Mouse (Mus musculus): Measurements from ENCODE around the gene Dusp27.

DNA sequence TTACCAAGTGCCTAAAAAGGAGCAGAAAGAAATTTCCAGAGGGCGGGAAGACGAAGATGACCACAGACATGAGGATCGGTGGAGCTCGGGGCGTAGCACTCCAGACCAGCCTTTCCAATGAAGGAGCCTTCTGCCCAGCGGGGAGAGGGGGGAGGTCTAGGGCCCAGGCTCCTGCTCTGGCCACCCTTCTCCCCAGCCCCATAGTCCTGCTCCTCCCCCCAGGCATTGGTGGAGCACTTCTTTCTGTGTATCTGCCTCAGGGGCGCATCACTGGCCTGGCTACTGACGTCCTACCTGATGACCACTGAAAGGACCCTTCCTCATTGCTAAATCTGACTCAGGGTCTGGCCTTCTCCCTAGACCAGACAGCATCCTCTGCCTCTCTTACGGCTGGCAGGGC, 37.4 kb upstream of the Dusp27 start:
- TF ChIP-seq CTCF (IDR thresholded peaks at IDR 0.05) (no peak), EP300 (IDR thresholded peaks at IDR 0.05) (no peak)
